Mouse (Mus musculus): ENCODE measurements at regions not wholly inside any gene's neighbourhood (a gene's known extent, or its start where the extent isn't known, plus 50 kb on each side); places are given as distances from the start of the nearest gene placed in this dataset.

- Histone ChIP-seq H3K4me3 (no peak overlapping the region), H3K27ac (no peak overlapping the region), H3K9ac (no peak overlapping the region), H3K4me2 (no peak overlapping the region), H3K9me3 (no peaks in the 10 kb centered on the region), H3K4me1 (no peaks in the 10 kb centered on the region), H3K27me3 (no peaks in the 10 kb centered on the region), H3K36me3 (no peaks in the 10 kb centered on the region)
- ATAC-seq (ENCODE audit: borderline replicate concordance, extremely low read depth, low FRiP score, low TSS enrichment) = no peak
- 36% methylated on average over 5 of the region's 5 CpGs for WGBS
These were observed 113.3 kb upstream of the Arntl start for GRCm38 (mm10) chr7:113093931-113094330.

- no peak overlapping the region for H3K27ac ChIP-seq
- no peak overlapping the region for H3K4me3 ChIP-seq
- no peaks in the 10 kb centered on the region for H3K9me3 ChIP-seq
- 70% methylated on average over 3 of the region's 3 CpGs for WGBS
- H3K4me1 ChIP-seq = no peaks in the 10 kb centered on the region
- no peaks in the 10 kb centered on the region for H3K27me3 ChIP-seq
- ATAC-seq (ENCODE audit: borderline replicate concordance, extremely low read depth, low FRiP score, low TSS enrichment) = no peak
- H3K9ac ChIP-seq = no peak overlapping the region
- H3K36me3 ChIP-seq = no peaks in the 10 kb centered on the region
- no peak overlapping the region for H3K4me2 ChIP-seq
These were observed 112.2 kb upstream of the Arntl start for GRCm38 (mm10) chr7:113095092-113095491.

- peaks cover 5% of the 10 kb centered on the region; the same call in 1 of the 2 replicates for H3K4me1 ChIP-seq
- H3K27me3 ChIP-seq = no peaks in the 10 kb centered on the region
- no peaks in the 10 kb centered on the region for H3K36me3 ChIP-seq
- no peak overlapping the region for H3K9ac ChIP-seq
- no peak overlapping the region for H3K4me3 ChIP-seq
- WGBS = 86% methylated on average over 7 of the region's 7 CpGs
- no peak overlapping the region for H3K27ac ChIP-seq
- no peak for ATAC-seq (ENCODE audit: borderline replicate concordance, extremely low read depth, low FRiP score, low TSS enrichment)
- no peak overlapping the region for H3K4me2 ChIP-seq
- H3K9me3 ChIP-seq = no peaks in the 10 kb centered on the region
These were observed 103.0 kb upstream of the Arntl start for GRCm38 (mm10) chr7:113104265-113104664.

GRCm38 (mm10) chr7:113105359-113105758 lies 101.9 kb upstream of the Arntl start:
- no peaks in the 10 kb centered on the region for H3K27me3 ChIP-seq
- H3K9me3 ChIP-seq = no peaks in the 10 kb centered on the region
- no peak for ATAC-seq (ENCODE audit: borderline replicate concordance, extremely low read depth, low FRiP score, low TSS enrichment)
- no peak overlapping the region for H3K9ac ChIP-seq
- peaks cover 9% of the 10 kb centered on the region; the same call in 1 of the 2 replicates for H3K4me1 ChIP-seq
- H3K27ac ChIP-seq = no peak overlapping the region
- no peak overlapping the region for H3K4me3 ChIP-seq
- WGBS = 54% methylated on average over 1 of the region's 1 CpGs
- H3K4me2 ChIP-seq = no peak overlapping the region
- no peaks in the 10 kb centered on the region for H3K36me3 ChIP-seq

GRCm38 (mm10) chr7:113106731-113107130 lies 100.5 kb upstream of the Arntl start:
- H3K4me3 ChIP-seq = no peak overlapping the region
- H3K9me3 ChIP-seq = no peaks in the 10 kb centered on the region
- no peak overlapping the region for H3K4me2 ChIP-seq
- no peak for ATAC-seq (ENCODE audit: borderline replicate concordance, extremely low read depth, low FRiP score, low TSS enrichment)
- WGBS = 82% methylated on average over 7 of the region's 7 CpGs
- H3K27me3 ChIP-seq = no peaks in the 10 kb centered on the region
- no peak overlapping the region for H3K27ac ChIP-seq
- no peak overlapping the region for H3K9ac ChIP-seq
- no peaks in the 10 kb centered on the region for H3K36me3 ChIP-seq
- peaks cover 9% of the 10 kb centered on the region; the same call in 1 of the 2 replicates for H3K4me1 ChIP-seq

GRCm38 (mm10) chr7:113107965-113108364 lies 99.3 kb upstream of the Arntl start:
- no peak overlapping the region for H3K4me3 ChIP-seq
- WGBS = 73% methylated on average over 5 of the region's 5 CpGs
- H3K4me1 ChIP-seq = peaks cover 9% of the 10 kb centered on the region; the same call in 1 of the 2 replicates

GRCm38 (mm10) chr7:113108442-113109000 lies 98.7 kb upstream of the Arntl start:
- WGBS = 36% methylated on average over 7 of the region's 7 CpGs
- Histone ChIP-seq H3K9me3 (no peaks in the 10 kb centered on the region), H3K4me1 (peaks cover 12% of the 10 kb centered on the region), H3K9ac (no peak overlapping the region), H3K27me3 (no peaks in the 10 kb centered on the region), H3K4me2 (no peak overlapping the region), H3K27ac (no peak overlapping the region), H3K36me3 (no peaks in the 10 kb centered on the region), H3K4me3 (no peak overlapping the region)
- peak; percentile 59; the same call in 1 of the 2 replicates for ATAC-seq (ENCODE audit: borderline replicate concordance, extremely low read depth, low FRiP score, low TSS enrichment)

More at GRCm38 (mm10) chr7:113107965-113108364, 99.3 kb upstream of the Arntl start:
- Histone ChIP-seq H3K36me3 (no peaks in the 10 kb centered on the region), H3K9me3 (no peaks in the 10 kb centered on the region), H3K27ac (no peak overlapping the region), H3K27me3 (no peaks in the 10 kb centered on the region), H3K4me2 (no peak overlapping the region), H3K9ac (no peak overlapping the region)
- ATAC-seq (ENCODE audit: borderline replicate concordance, extremely low read depth, low FRiP score, low TSS enrichment) = no peak

- Histone ChIP-seq H3K36me3 (no peaks in the 10 kb centered on the region), H3K9ac (no peak overlapping the region), H3K4me3 (no peak overlapping the region), H3K4me1 (peaks cover 12% of the 10 kb centered on the region), H3K9me3 (no peaks in the 10 kb centered on the region), H3K4me2 (no peak overlapping the region), H3K27ac (no peak overlapping the region), H3K27me3 (no peaks in the 10 kb centered on the region)
- no peak for ATAC-seq (ENCODE audit: borderline replicate concordance, extremely low read depth, low FRiP score, low TSS enrichment)
These were observed 97.8 kb upstream of the Arntl start for GRCm38 (mm10) chr7:113109481-113109880.

- Histone ChIP-seq H3K27me3 (no peaks in the 10 kb centered on the region), H3K9me3 (no peaks in the 10 kb centered on the region), H3K4me2 (no peak overlapping the region), H3K36me3 (no peaks in the 10 kb centered on the region), H3K9ac (no peak overlapping the region), H3K4me1 (peaks cover 12% of the 10 kb centered on the region), H3K27ac (no peak overlapping the region), H3K4me3 (no peak overlapping the region)
- 68% methylated on average over 7 of the region's 7 CpGs for WGBS
- no peak for ATAC-seq (ENCODE audit: borderline replicate concordance, extremely low read depth, low FRiP score, low TSS enrichment)
These were observed 96.3 kb upstream of the Arntl start for GRCm38 (mm10) chr7:113110867-113111508.

GRCm38 (mm10) chr7:113113266-113113893 lies 93.9 kb upstream of the Arntl start:
- Histone ChIP-seq H3K4me2 (no peak overlapping the region), H3K9ac (no peak overlapping the region), H3K9me3 (no peaks in the 10 kb centered on the region), H3K4me1 (peaks cover 12% of the 10 kb centered on the region), H3K27me3 (no peaks in the 10 kb centered on the region), H3K4me3 (no peak overlapping the region), H3K36me3 (no peaks in the 10 kb centered on the region), H3K27ac (no peak overlapping the region)
- no peak for ATAC-seq (ENCODE audit: borderline replicate concordance, extremely low read depth, low FRiP score, low TSS enrichment)
- 51% methylated on average over 10 of the region's 10 CpGs for whole genome bisulfite sequencing

GRCm38 (mm10) chr7:113117599-113117998 lies 89.7 kb upstream of the Arntl start:
- ATAC-seq (ENCODE audit: borderline replicate concordance, extremely low read depth, low FRiP score, low TSS enrichment) = no peak
- 77% methylated on average over 4 of the region's 4 CpGs for WGBS
- no peaks in the 10 kb centered on the region for H3K27me3 ChIP-seq
- H3K9ac ChIP-seq = no peak overlapping the region
- no peaks in the 10 kb centered on the region for H3K36me3 ChIP-seq
- H3K4me1 ChIP-seq = peaks cover 9% of the 10 kb centered on the region; the same call in 1 of the 2 replicates
- no peak overlapping the region for H3K4me2 ChIP-seq
- no peak overlapping the region for H3K27ac ChIP-seq
- H3K9me3 ChIP-seq = no peaks in the 10 kb centered on the region
- H3K4me3 ChIP-seq = no peak overlapping the region

GRCm38 (mm10) chr7:113121911-113122319 lies 85.3 kb upstream of the Arntl start:
- Histone ChIP-seq H3K36me3 (no peaks in the 10 kb centered on the region), H3K27ac (peak overlapping the region; percentile 75), H3K4me1 (peaks cover 6% of the 10 kb centered on the region; the same call in 1 of the 2 replicates), H3K27me3 (no peaks in the 10 kb centered on the region), H3K4me3 (no peak overlapping the region), H3K9me3 (no peaks in the 10 kb centered on the region), H3K4me2 (no peak overlapping the region), H3K9ac (no peak overlapping the region)
- ATAC-seq (ENCODE audit: borderline replicate concordance, extremely low read depth, low FRiP score, low TSS enrichment) = peak; percentile 87
- WGBS = 24% methylated on average over 6 of the region's 6 CpGs
